Mouse (Mus musculus) c-Kit-positive CD71-negative TER-119-negative erythroid progenitor cells, embryonic 14.5 days (primary cell): Measurements from ENCODE around the gene Colgalt1.

ENCODE experiments used
- DNase-seq: peaks from one replicate; pipeline ENCODE4 v3.0.0-alpha.2; 2013; ENCODE audit warnings: low read depth

Gene Colgalt1

DNA sequence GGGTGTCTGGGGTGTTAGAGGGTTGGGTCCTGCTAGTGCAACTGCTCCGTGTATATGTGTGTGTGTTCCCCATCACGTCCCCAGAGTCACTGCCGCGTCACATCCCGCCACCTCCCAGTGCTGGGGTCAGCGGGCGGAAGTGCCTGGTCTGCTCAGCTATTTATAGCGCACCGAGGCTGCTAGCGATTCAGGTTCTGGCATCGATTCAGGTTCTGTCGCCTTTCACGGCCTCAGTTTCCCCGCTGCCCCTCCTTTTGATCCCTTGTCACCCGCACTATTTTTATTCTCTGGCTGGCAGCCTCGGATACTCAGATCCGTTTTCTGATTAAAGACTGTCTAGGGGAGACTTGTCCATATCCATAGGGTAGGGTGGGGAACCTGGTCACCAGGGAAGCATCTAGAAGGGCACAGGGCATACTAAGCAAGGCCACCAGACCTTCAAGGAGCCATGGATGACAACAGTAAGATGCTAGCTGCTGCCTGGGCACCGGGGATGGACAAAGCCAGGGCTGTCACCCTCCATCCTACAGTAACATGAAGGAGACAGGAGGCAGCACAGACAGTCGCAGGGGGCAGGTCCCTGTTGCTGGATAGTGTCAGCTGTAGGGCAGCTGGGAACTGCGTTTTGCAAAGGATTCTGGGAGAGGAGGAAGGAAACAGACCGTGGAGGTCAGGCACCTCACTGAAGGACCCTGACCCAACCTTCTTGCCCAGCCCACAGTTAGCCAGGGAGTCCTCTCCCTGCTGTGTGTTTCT lies 57.6 kb downstream of the Colgalt1 start:
- no peak for DNase-seq

GRCm38 (mm10) chr8:71670198-71670597 lies 59.4 kb downstream of the Colgalt1 start:
- no peak for DNase-seq

GRCm38 (mm10) chr8:71670621-71671548 lies 60.1 kb downstream of the Colgalt1 start:
- DNase-seq = no peak

DNA sequence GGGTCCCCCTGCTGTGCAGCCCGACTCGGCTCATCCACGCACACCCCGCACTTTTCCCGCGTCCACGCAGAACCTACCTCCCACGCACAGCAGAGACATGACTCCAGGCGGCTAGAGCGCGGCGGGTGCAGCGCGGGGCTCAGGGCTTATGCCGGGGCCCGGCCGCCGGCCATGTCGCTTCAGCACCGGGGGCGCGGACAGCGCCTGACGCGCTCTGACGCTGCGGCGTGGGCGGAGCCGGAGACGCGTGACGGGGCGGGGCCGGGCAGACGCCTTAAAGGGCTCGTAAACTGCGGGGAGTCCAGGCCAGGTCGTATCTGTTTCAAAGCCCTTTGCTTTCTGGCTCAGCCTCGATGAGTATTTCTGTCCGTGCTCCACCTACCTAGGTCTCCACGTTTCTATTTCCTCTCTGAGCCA lies 60.8 kb downstream of the Colgalt1 start, which contains the start of gene Unc13a:
Unc13a (minus strand) TSS at position 209 of the 417 bp plus-strand sequence.
- DNase-seq = peak; percentile 73

DNA sequence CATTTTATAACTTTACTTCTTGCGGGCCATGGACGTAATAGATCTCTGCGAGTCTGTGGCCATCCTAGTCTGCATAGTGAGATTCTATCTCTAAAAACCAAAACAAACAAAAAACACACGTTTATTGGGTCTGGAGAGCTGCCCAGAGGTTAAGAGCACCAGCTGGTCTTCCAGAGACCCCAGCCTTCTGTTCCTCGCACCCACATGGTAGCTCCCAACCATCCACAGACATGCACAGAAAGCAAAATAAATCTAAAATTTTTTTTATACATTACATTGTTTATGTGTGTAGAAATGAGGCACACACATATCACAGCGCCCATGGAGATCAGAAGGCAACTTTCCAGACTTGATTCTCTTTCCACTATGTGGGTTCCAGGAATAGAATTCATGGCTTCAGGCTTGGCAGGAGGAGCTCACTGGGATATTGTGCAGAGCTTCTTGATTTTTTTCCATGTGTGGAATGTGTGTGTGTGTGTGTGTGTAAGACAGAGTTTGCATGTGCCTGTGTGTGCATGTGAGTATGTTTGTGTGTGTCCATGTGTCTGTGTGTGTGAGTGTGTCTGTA lies 61.5 kb downstream of the Colgalt1 start:
- DNase-seq = no peak

- no peak for DNase-seq
Observed at GRCm38 (mm10) chr8:71674071-71674470, 63.3 kb downstream of the Colgalt1 start.
